Mouse (Mus musculus) layer of hippocampus, postnatal 10 days (tissue): Measurements from ENCODE around the gene Mrm3. TPM values are rescaled to one million over a fixed set of nuclear protein-coding genes. Genes with fewer than 3 reads are reported as not detected.
A peak's percentile ranks its signal among the peaks of the same experiment; 100 is the strongest.
"Not testable (repeated sequence)": the region's sequence is repeated elsewhere in the genome, so short reads cannot be mapped to it uniquely, and the experiment has no call there.

ENCODE experiments used
- DNase-seq, 2 experiments: peaks; one replicate each; pipeline ENCODE4 v3.0.0; 2021; ENCODE audit warnings: low spot score in 2 of 2
- long read RNA-seq: library from polyadenylated mRNA; stranded (forward); transcript quantifications from one replicate; pipeline ENCODE4 v2.0.0, GENCODE M21; 2023
- total RNA-seq, 2 experiments: library from RNA; stranded (reverse); gene quantifications; 2 replicates each; pipeline ENCODE4 v1.2.3; 2021

The Mrm3 gene
- total RNA-seq, result 10 to 100 TPM; 17.6 to 18.2 TPM
- long read RNA-seq, transcript Mrm3-201 (4 exons, 1,510 nt), result major isoform, 20 of 31 reads
- long read RNA-seq, partial matches to known transcripts, result 9 of 31 reads
- long read RNA-seq, other reads (novel, unspliced or antisense), result 2 of 31 reads

DNA sequence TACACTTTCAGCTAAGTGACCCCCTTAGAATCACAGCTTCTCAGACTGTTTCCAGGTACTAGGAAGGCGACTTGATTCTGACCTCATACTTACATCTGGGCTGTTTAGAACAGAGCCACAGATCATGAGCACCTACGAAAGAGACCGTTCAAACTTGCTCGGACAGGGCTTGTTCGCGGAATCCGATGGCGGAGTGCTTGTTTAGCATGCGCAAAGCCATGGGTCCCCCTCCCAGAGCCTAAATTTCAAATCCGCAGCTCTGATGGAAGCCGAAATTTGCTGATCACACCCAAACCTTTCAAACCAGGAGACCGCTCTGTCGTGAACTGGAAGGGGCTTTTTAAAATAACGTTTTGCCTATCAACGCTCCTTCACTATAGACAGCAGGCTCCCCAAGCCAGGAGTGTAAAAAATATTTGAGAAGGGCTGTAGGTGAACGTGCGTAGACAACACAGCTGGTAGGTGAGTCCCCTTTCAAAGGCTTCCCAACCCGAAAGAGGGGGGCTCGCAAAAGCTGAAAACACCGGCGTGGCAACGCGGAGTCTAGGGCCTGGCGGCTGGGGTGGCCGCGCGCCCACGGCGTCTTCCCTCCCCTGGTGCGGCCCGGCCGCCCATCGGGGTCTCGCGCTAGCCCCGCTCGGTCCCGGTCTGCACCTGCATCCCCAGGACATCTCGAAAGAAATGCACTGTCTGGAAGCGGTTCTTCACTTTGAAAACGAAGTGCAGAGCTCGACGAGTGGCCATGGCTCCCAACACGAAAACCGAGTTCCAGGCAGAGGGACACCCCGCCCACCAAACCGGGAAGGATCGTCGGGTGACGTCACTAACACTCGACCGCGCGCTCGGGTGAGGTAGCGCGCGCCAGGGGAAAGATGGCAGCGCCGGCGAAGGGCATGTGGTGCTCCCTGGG is at the start of gene Mrm3, which contains the start of gene Glod4:
TSS of gene Mrm3 (plus strand) at position 815 of the 910 bp plus-strand sequence.
TSS of gene Glod4 (minus strand) at position 825 of the 910 bp plus-strand sequence.
- peak; percentile 94 to 96 for DNase-seq

DNA sequence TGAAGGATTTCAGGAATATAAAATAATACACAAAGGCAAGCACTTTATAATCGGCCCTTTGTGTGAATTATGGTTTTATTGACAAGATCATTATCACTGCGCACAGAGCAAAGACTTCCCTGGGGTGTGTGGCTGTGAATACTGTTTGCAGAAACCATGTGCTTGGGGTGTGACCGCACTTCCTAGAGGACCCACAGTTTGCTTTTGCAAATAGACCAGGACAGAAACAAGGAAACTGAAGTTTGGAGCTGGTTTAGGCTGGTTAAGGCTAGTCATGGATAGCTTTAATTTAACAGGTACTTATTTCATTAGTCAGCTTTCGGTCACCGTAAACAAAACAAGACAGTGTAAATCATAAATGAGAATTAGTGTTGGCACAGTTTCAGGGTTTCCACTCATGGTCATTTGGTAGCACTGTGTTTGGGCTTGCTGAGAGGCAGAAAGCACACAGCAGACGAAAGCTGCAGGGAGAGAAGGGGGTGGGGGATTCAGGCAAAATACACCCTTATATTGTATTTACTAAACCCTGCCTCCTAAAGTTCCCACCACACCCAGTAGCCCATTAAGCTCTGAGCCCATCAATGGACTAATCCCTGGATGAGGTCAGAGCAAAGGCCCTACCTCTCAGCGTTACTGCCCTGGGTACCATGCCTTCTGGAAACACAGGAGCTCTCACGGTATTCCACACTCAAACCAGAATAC is 47.1 kb upstream of the Mrm3 start:
- no peak for DNase-seq

- DNase-seq, result no peak
Observed at GRCm38 (mm10) chr11:76196977-76197469, 46.5 kb upstream of the Mrm3 start.

DNA sequence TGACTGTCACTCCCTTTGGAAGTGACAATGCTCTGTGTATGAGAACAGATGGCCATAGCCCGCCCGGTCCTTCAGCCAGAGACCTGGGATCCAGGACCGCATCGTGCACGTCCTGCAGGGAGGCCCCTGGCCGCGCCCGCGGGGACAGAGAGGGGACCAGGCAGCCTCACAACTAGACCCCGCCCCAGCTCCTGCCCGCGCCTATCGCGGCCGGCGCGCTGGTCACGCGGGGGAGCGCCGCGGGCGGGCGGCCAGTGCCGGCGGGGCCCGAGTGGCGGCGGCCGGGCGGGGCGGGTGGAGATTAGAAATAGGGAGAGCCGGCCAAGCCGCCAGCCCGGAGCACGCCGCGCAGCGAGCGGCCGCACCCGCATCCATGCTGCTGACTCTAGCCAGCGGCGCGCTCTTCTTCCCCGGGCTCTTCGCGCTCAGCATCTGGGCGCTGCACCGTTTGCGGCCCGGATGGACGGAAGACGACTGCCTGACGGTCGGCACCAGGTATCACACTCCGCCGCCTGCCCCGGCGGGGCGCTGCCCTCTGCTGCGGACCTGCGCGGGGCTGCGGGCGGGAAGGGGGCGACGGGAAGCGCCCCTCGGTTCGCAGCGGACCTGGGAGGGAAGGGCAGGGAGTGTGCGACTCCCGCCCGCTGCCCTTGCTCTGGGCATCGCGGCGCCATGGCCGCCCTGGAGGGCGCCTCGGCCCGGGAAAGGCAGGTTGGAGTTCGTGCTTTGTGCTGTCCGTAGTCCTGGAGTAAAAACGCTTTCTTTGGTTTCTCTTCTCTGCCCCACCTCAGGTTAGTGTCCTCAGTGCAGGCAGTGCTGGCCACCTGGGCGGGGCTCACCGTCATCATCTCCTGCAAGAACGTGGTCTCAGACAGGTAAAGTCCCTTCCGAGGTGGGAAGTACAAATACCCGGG is 41.5 kb upstream of the Mrm3 start:
- peak; percentile 79 to 89 for DNase-seq

GRCm38 (mm10) chr11:76206793-76207192 is 36.7 kb upstream of the Mrm3 start:
- no peak for DNase-seq

GRCm38 (mm10) chr11:76210228-76210985 is 33.1 kb upstream of the Mrm3 start:
- no peak for DNase-seq

DNA sequence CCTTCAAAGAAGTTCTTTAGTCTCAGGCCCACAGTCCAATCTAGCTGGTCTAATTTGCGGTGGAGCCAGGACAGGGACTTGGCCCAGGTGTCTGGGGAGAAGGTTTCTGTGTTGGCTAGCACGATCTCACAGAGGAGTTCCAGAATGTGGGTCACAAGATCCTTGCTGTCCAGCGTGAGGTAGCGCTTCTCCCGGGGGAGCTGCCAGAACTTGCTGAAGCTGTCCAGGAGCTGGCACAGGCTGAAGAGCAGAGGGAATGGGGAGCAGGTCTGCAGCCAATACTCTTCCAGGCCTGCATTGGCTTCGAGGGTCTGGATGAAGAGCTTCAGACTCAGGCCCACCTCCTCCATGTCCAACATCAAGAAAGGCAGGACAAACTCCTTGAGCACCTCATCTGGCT is 31.9 kb upstream of the Mrm3 start:
- DNase-seq, result not testable (repeated sequence)

DNA sequence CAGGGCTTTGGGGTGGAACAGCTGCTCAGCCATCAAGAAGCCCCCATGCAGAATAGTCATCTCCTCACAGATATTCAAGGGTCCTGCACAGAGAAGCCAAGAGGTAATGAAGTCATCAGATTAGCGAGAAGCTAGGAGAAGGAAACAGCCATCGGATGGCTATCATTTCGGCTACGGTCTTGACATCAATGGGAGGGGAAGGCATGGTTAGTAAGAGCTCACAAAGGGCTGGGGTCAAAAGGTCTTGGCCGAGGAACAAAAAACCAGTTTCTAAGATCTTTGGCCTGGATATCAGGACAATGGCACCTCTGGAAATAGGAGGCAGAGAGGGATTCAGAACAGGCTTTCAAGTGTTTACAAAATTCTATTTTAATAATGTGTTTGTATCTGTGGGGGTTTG is 29.7 kb upstream of the Mrm3 start:
- DNase-seq, result no peak

DNA sequence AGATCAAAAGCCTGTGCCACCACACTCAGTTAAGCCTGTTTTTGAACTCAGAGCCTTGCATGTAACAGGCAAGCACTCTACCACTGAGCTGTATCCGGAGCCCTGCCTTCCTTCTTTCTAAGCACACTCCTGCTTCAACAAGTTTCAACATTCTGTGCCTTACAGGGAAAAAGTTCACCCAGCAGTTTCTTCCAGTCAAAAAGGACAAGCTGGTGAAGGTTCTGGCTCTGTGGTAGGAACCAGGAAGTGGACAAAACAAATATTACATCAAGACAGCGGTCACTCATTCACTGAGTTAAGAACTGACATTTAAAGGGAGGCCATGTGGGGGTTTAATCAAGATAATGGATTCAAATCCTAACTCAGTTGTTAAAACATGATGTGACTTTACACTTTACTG is 28.5 kb upstream of the Mrm3 start:
- DNase-seq, result no peak

GRCm38 (mm10) chr11:76216049-76216540 is 27.4 kb upstream of the Mrm3 start:
- DNase-seq, result no peak

DNA sequence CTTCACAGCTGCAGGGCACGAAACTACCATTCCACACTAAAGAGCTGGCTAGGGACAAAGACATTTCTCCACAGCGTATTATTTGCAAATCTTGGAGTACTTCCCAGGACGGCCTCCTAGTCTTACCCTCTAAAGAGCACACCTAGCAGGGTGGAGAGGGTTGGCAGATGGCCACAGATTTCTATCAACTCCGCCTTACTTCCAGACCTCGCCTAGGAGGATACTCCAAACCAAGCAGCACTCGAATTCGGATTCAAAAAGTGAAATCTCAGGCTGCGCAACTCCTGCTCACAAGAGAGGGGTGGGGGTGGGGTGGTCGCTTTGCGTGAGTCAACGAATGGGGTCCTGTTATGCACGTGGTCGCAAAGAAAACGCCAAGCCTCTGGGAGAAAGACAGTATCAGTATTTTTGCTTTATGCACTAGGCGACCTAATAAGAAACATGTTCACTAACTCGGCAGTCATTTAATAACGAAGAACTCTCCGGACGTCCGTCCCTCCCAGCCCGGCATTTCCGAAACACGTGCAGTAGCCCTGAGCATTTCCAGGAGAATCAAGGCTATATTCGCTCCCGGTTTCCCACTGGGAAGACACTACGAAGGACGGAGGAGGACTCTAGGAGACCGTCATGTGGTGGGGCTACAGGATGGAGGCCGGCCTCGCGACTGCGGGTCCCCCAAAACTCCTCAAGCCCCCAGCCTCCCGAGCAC is 26.7 kb upstream of the Mrm3 start:
- peak; percentile 13 to 41 for DNase-seq

DNA sequence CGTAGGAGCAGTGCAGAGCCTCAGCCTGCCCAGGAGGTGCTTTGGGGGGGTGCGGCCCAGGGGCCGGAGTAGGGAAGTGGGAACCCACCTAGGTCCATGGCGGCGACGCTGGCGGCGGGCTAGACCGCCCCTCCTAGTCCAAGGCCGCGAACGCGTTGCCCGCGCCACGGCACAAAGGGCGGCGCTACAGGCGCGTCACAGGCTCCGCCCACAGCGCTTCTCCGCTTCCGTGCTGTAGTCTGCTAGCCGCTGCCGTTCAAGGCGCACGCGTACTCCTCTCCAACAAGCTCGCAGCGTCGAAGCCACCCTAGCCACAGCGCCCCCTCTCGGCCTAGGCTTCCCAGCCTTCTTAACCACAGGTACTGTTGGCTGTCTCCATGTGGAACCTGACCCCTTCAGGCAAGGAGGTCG is 26.1 kb upstream of the Mrm3 start, which contains the start of the genes Dbil5 and Gemin4:
TSS of gene Dbil5 (plus strand) at position 219 of the 411 bp plus-strand sequence.
TSS of gene Gemin4 (minus strand) at position 275 of the 411 bp plus-strand sequence.
- peak; percentile 96 to 97 for DNase-seq

GRCm38 (mm10) chr11:76224631-76225030 is 18.9 kb upstream of the Mrm3 start:
- DNase-seq, result no peak

GRCm38 (mm10) chr11:76225051-76225450 is 18.5 kb upstream of the Mrm3 start:
- DNase-seq, result no peak

DNA sequence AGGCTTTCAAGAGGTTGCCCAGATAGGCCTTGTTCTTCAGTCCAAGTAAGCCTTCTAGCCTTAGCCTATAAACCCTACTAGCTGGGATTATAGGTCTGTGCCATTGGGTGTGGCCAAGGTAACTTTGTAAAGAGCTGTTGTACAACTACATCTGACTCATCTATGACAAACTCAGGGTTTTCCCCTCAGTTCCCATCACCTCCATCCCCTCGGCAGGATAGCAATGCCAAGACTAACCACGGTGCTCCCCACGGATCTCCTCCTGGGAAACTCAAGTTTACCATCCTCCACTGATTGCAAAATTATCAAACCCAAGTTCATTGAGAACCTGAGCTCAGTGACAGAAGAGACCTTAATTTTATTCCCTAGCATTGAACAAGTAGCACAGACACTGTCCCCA is 7.4 kb upstream of the Mrm3 start:
- no peak for DNase-seq

DNA sequence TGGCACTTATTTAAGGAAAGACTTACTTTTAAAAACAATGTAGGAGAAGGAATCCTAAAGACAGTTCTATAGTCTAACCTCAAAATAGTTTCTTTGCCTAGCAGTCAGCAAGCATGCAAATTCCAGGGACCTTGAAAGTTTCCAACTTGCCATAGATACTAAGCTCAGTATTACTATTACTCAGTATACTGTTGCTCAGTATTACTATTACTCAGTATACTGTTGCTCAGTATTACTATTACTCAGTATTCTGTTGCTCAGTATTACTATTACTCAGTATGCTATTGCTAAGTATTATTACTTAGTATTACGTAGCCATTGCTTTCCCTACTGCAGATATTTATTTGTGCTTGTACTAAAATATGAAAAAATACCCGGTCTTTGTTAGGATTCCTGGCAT is 3.8 kb upstream of the Mrm3 start:
- DNase-seq, result no peak

DNA sequence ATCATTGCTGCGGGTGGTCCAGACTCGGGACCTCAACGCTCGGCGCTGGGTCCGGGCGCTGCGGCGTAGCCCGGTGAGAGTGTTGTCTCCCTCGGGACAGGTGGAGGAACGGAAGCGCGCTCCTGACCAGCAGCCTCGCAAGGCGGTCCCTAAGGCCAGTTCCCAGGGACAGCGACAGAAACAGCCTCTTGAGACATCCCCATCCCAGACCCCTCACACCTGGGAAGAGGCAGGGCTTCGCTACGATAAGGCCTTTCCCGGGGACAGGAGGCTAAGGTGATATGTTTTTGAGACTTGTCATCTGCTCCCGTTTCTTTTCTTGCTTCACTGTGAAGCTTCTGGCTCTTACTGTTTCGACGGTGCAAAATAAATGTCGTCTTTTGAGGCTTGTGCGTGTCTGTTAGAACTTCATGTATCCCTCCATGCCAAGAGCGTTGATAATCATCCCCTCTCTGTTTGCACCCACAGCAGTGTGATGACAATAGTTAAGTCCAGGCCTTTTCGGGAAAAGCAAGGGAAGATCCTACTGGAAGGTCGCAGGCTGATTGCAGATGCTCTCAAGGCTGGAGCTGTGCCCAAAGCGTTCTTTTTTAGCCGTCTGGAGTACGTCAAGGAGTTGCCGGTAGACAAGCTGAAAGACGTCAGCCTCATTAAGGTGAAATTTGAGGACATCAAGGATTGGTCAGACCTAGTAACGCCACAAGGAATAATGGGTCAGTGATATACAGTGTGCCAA is 464 bp downstream of the Mrm3 start:
- DNase-seq, result no peak

DNA sequence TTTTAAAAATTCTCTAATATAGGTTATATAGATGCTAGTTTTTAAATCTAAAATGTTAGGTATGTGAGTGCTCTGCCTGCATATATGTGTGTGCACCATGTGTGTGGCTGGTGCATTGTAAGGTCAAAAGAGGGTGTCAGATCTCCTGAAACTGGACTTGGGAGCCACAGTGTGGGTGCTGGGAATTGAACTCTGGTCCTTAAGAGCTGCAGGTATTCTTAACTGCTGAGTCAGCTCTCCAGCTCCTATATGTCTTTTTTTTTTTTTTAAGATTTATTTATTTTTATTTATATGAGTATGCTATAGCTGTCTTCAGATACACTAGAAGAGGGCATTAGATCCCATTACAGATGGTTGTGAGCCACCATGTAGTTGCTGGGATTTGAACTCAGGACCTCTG is 2.9 kb downstream of the Mrm3 start:
- DNase-seq, result no peak
